Mouse (Mus musculus): Measurements from ENCODE around the gene Mrnip. TPM values are rescaled to one million over a fixed set of nuclear protein-coding genes. Genes with fewer than 3 reads are reported as not detected.

Mrnip gene
- total RNA-seq, 2 experiments from 2014 or later = 19.1 to 20.3 TPM

- DNase-seq = no peak
Measured at GRCm38 (mm10) chr11:50238821-50239791, 64.9 kb downstream of the Mrnip start.

GRCm38 (mm10) chr11:50240235-50240911 is 66.1 kb downstream of the Mrnip start:
- intact Hi-C loops (cut with DNase I) = no loop called here
- no peak for DNase-seq

More at GRCm38 (mm10) chr11:50238821-50239791, 64.9 kb downstream of the Mrnip start:
- intact Hi-C loops (cut with DNase I) = loop anchor here (10.0 kb wide), 1 partner anchor 126 kb away; no protein-coding TSS in a partner anchor

- intact Hi-C loops (cut with DNase I) = no loop called here
- DNase-seq = no peak
Measured at GRCm38 (mm10) chr11:50243926-50244325, 69.7 kb downstream of the Mrnip start.

DNA sequence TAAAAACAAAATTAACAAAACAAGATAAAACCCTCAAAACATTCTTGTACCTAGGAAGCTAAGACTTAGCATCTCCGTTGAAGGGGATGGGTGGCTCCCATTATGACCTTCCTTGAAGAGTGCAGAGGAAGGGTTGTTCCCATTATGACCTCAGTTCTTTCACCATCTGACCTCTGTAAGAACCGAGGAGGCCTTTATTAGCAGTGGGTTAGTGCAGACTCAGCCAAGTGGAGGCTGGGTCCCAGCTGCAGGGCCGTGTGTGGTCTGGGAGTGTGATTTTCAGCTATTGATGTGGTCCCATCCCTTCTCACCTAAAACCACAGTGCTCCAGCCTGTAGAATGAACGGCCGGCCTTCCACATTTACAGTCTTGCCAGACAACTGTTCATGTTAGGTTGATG is 71.0 kb downstream of the Mrnip start:
- no peak for DNase-seq
- intact Hi-C loops (cut with DNase I) = no loop called here

- intact Hi-C loops (cut with DNase I) = no loop called here
- DNase-seq = no peak
Measured at GRCm38 (mm10) chr11:50248473-50249171, 74.4 kb downstream of the Mrnip start.

Small RNA genes within 50 kb of the gene (microRNA-seq; reads per million reads assigned to microRNA genes)
- 1.2 reads per million for gene Mir6919

Other genes with a start within 250 kb of the Mrnip start
- 100 to 1,000 TPM; 104 to 106 TPM for gene Rnf130, start 149.1 kb upstream of the Mrnip start, total RNA-seq (2021)
- 10 to 100 TPM; 47.1 to 56.9 TPM for gene Tbc1d9b, start 43.0 kb upstream of the Mrnip start, total RNA-seq (2021)
- gene Sqstm1, start 36.4 kb downstream of the Mrnip start, total RNA-seq (2021) = 100 to 1,000 TPM; 262 to 293 TPM
- 100 to 1,000 TPM; 179 to 189 TPM for gene Mgat4b, start 36.4 kb downstream of the Mrnip start, total RNA-seq (2021)
- 1 to 10 TPM; 3.1 to 4.1 TPM for gene Ltc4s, start 64.2 kb downstream of the Mrnip start, total RNA-seq (2021)
- 10 to 100 TPM; 11.9 to 12.5 TPM for gene Maml1, start 117.9 kb downstream of the Mrnip start, total RNA-seq (2021)
- 100 to 1,000 TPM; 377 to 394 TPM for gene Canx, start 151.2 kb downstream of the Mrnip start, total RNA-seq (2021)
- gene Cby3, start 180.0 kb downstream of the Mrnip start, total RNA-seq (2021) = not detected
- gene Hnrnph1, start 202.5 kb downstream of the Mrnip start, total RNA-seq (2021) = 100 to 1,000 TPM; 508 to 515 TPM